Comparison of ENCODE assay signal across 32 mouse cellular contexts in genomic region chrX:85098691-85099090, GRCm38 (mm10).
A peak's percentile ranks its signal among the peaks of the same experiment; 100 is the strongest.
DNase-seq lines count a peak whose midpoint lies in the region; ATAC-seq and TF ChIP-seq lines count a peak whose summit lies in the region.
"Had no signal": no experiment of that assay in that cellular context is flagged by ENCODE, and none has a peak within 500 bp of the region (broad histone marks: within the 10 kb centered on the region; RNA-seq: fewer than 3 reads in every experiment).

No protein-coding gene starts in this region.

- H3K4me2 ChIP-seq in hindbrain, embryonic 16.5 days (ENCODE audit: low read length), result no peak overlapping the region
- H3K4me2 ChIP-seq: embryonic facial prominence, embryonic 15.5 days; forebrain, embryonic 12.5 days; hindbrain, embryonic 12.5 days; limb, embryonic 15.5 days; liver, embryonic 13.5 days; midbrain, embryonic 12.5 days; neural tube, embryonic 12.5 days had no signal

- no peaks in the 10 kb centered on the region for H3K4me1 ChIP-seq in kidney, adult 2 months (ENCODE audit: control insufficient read depth, insufficient read depth, low read length)
- no peaks in the 10 kb centered on the region for H3K4me1 ChIP-seq in testis, adult 2 months (ENCODE audit: control insufficient read depth, insufficient read depth, low read length)
- H3K4me1 ChIP-seq in hindbrain, embryonic 16.5 days (ENCODE audit: control insufficient read depth, insufficient read depth, low read depth, low read length), result no peaks in the 10 kb centered on the region
- H3K4me1 ChIP-seq: embryonic facial prominence, embryonic 10.5 days; embryonic facial prominence, embryonic 15.5 days; forebrain, embryonic 12.5 days; heart, embryonic 10.5 days; hindbrain, embryonic 12.5 days; limb, embryonic 10.5 days; limb, embryonic 15.5 days; liver, embryonic 13.5 days; midbrain, embryonic 12.5 days; neural tube, embryonic 12.5 days had no signal

- no peak overlapping the region for H3K9ac ChIP-seq in hindbrain, embryonic 16.5 days (ENCODE audit: low read depth, low read length)
- H3K9ac ChIP-seq: embryonic facial prominence, embryonic 15.5 days; forebrain, embryonic 12.5 days; forebrain, postnatal 0 days; hindbrain, embryonic 12.5 days; limb, embryonic 15.5 days; liver, embryonic 13.5 days; midbrain, embryonic 12.5 days; neural tube, embryonic 12.5 days had no signal

- ATAC-seq in hindbrain, embryonic 16.5 days, result no peak
- ATAC-seq: forebrain, postnatal 0 days; intestine, postnatal 0 days; lung, postnatal 0 days had no signal

- H3K27me3 ChIP-seq in kidney, adult 2 months (replicated peaks; ENCODE audit: control insufficient read depth, insufficient read depth, low read length), result no peaks in the 10 kb centered on the region
- no peaks in the 10 kb centered on the region for H3K27me3 ChIP-seq in testis, adult 2 months (ENCODE audit: control insufficient read depth, insufficient read depth, low read length)
- no peaks in the 10 kb centered on the region for H3K27me3 ChIP-seq in hindbrain, embryonic 16.5 days (replicated peaks; ENCODE audit: control insufficient read depth, insufficient read depth, low read length)
- H3K27me3 ChIP-seq: embryonic facial prominence, embryonic 15.5 days; forebrain, embryonic 12.5 days; hindbrain, embryonic 12.5 days; limb, embryonic 15.5 days; liver, embryonic 13.5 days; midbrain, embryonic 12.5 days; neural tube, embryonic 12.5 days had no signal

- TF ChIP-seq POLR2A in kidney, adult 2 months (IDR thresholded peaks at IDR 0.05; ENCODE audit: low read depth, low read length), result no peak
- no peak for TF ChIP-seq POLR2A in testis, adult 2 months (IDR thresholded peaks at IDR 0.05; ENCODE audit: control insufficient read depth, low read depth, low read length)

- DNase-seq in kidney, adult 2 months, result peak; percentile 27
- DNase-seq in kidney, adult 8-10 months, result no peak
- DNase-seq in testis, postnatal 10 days (ENCODE audit: low spot score), result no peak
- DNase-seq in adrenal gland, postnatal 14 days, result peak; percentile 32
- DNase-seq in left cerebral cortex, adult 8-10 months (ENCODE audit: low spot score in 2 of 2), result no peak
- DNase-seq: B cell, adult 2 months; cerebellum, adult 2 months; cerebellum, postnatal 14 days; forebrain, postnatal 0 days; gastrocnemius, postnatal 10 days; heart, postnatal 36 days; layer of hippocampus, postnatal 36 days; liver, embryonic 13.5 days; lung, adult 18-20 months; lung, postnatal 4 days; thymus, adult 18-20 months; thymus, postnatal 25 days had no signal

- no peak overlapping the region for H3K27ac ChIP-seq in kidney, adult 2 months (ENCODE audit: insufficient read depth, low read depth, low read length)
- peak overlapping the region; percentile 33; the same call in 1 of the 2 replicates for H3K27ac ChIP-seq in testis, adult 2 months (ENCODE audit: control insufficient read depth, insufficient read depth, low read depth, low read length)
- H3K27ac ChIP-seq in hindbrain, embryonic 16.5 days (ENCODE audit: low read depth, low read length), result no peak overlapping the region
- H3K27ac ChIP-seq: embryonic facial prominence, embryonic 10.5 days; embryonic facial prominence, embryonic 15.5 days; forebrain, embryonic 12.5 days; heart, embryonic 10.5 days; hindbrain, embryonic 12.5 days; limb, embryonic 10.5 days; limb, embryonic 15.5 days; liver, embryonic 13.5 days; midbrain, embryonic 12.5 days; neural tube, embryonic 12.5 days had no signal

- H3K9me3 ChIP-seq in hindbrain, embryonic 16.5 days (ENCODE audit: control insufficient read depth, low read length), result no peaks in the 10 kb centered on the region
- H3K9me3 ChIP-seq: embryonic facial prominence, embryonic 10.5 days; embryonic facial prominence, embryonic 15.5 days; forebrain, embryonic 12.5 days; heart, embryonic 10.5 days; hindbrain, embryonic 12.5 days; limb, embryonic 10.5 days; limb, embryonic 15.5 days; liver, embryonic 13.5 days; megakaryocyte, embryonic 14.5 days; midbrain, embryonic 12.5 days; neural tube, embryonic 12.5 days had no signal

- H3K36me3 ChIP-seq in kidney, adult 2 months (ENCODE audit: control insufficient read depth, insufficient read depth, low read length), result no peaks in the 10 kb centered on the region
- no peaks in the 10 kb centered on the region for H3K36me3 ChIP-seq in testis, adult 2 months (ENCODE audit: control insufficient read depth, insufficient read depth, low read length)
- H3K36me3 ChIP-seq in hindbrain, embryonic 16.5 days (ENCODE audit: control insufficient read depth, insufficient read depth, low read length), result no peaks in the 10 kb centered on the region
- H3K36me3 ChIP-seq: embryonic facial prominence, embryonic 10.5 days; embryonic facial prominence, embryonic 15.5 days; forebrain, embryonic 12.5 days; heart, embryonic 10.5 days; hindbrain, embryonic 12.5 days; limb, embryonic 10.5 days; limb, embryonic 15.5 days; liver, embryonic 13.5 days; midbrain, embryonic 12.5 days; neural tube, embryonic 12.5 days had no signal

- no peak for TF ChIP-seq CTCF in kidney, adult 2 months (conservative IDR thresholded peaks at IDR 0.05; ENCODE audit: insufficient read depth, insufficient read length, low read depth, low read length)
- TF ChIP-seq CTCF in testis, adult 2 months (IDR thresholded peaks at IDR 0.05; ENCODE audit: control insufficient read depth, insufficient read depth, insufficient replicate concordance, low read depth, low read length), result no peak

- H3K4me3 ChIP-seq in kidney, adult 2 months (ENCODE audit: insufficient read depth, low read depth, low read length), result no peak overlapping the region
- no peak overlapping the region for H3K4me3 ChIP-seq in testis, adult 2 months (ENCODE audit: control insufficient read depth, low read depth, low read length)
- H3K4me3 ChIP-seq in hindbrain, embryonic 16.5 days (ENCODE audit: low read length), result no peak overlapping the region
- H3K4me3 ChIP-seq: embryonic facial prominence, embryonic 10.5 days; embryonic facial prominence, embryonic 15.5 days; forebrain, embryonic 12.5 days; heart, embryonic 10.5 days; hindbrain, embryonic 12.5 days; limb, embryonic 10.5 days; limb, embryonic 15.5 days; liver, embryonic 13.5 days; megakaryocyte, embryonic 14.5 days; midbrain, embryonic 12.5 days; myocyte; neural tube, embryonic 12.5 days had no signal

Comparison
In these comparisons a context has a peak if more than half of its experiments do, and no peak if none do; other contexts are left out.
1. DNase-seq: peak in kidney, adult 2 months (single experiment) and adrenal gland, postnatal 14 days (single experiment); none in kidney, adult 8-10 months (0 of 2), testis, postnatal 10 days (single experiment) and left cerebral cortex, adult 8-10 months (0 of 2).